In genomic region chr11:105280456-105280855, GRCm38 (mm10) we compare ENCODE assay signal across 32 mouse cellular contexts. TPM values are rescaled to one million over a fixed set of nuclear protein-coding genes. Genes with fewer than 3 reads are reported as not detected.
"Had no signal": no experiment of that assay in that cellular context is flagged by ENCODE, and none has a peak within 500 bp of the region (broad histone marks: within the 10 kb centered on the region; RNA-seq: fewer than 3 reads in every experiment).

No protein-coding gene starts in this region.

- H3K27me3 ChIP-seq: limb, embryonic 12.5 days; limb, embryonic 13.5 days; limb, embryonic 15.5 days; liver, embryonic 12.5 days; liver, embryonic 13.5 days; liver, embryonic 15.5 days; lung, embryonic 15.5 days; megakaryocyte, embryonic 14.5 days; midbrain, embryonic 12.5 days; midbrain, embryonic 13.5 days; midbrain, embryonic 15.5 days had no signal

- DNase-seq: left cerebral cortex, postnatal 4 days; liver; liver, embryonic 13.5 days; liver, postnatal 0 days; lung, adult 18-20 months; lung, adult 2 months; lung, embryonic 14.5 days; lung, postnatal 10 days; lung, postnatal 14 days; lung, postnatal 4 days; midbrain, embryonic 14.5 days had no signal

- H3K4me2 ChIP-seq: limb, embryonic 12.5 days; limb, embryonic 13.5 days; limb, embryonic 15.5 days; liver, embryonic 12.5 days; liver, embryonic 13.5 days; liver, embryonic 15.5 days; lung, embryonic 14.5 days; lung, embryonic 15.5 days; midbrain, embryonic 11.5 days; midbrain, embryonic 12.5 days; midbrain, embryonic 13.5 days; midbrain, embryonic 15.5 days had no signal

- H3K4me1 ChIP-seq: liver, embryonic 12.5 days; liver, embryonic 13.5 days; megakaryocyte, embryonic 14.5 days; midbrain, embryonic 12.5 days; midbrain, embryonic 13.5 days; midbrain, embryonic 15.5 days had no signal

- H3K4me3 ChIP-seq: left cerebral cortex, adult 2 months; limb, embryonic 10.5 days; limb, embryonic 12.5 days; limb, embryonic 13.5 days; limb, embryonic 15.5 days; liver, embryonic 12.5 days; liver, embryonic 13.5 days; liver, embryonic 15.5 days; lung, embryonic 15.5 days; megakaryocyte, embryonic 14.5 days; midbrain, embryonic 10.5 days; midbrain, embryonic 12.5 days; midbrain, embryonic 13.5 days; midbrain, embryonic 15.5 days; myocyte had no signal

- H3K27ac ChIP-seq: limb, embryonic 10.5 days; limb, embryonic 13.5 days; liver, embryonic 12.5 days; liver, embryonic 13.5 days; liver, embryonic 14.5 days; liver, embryonic 15.5 days; lung, embryonic 15.5 days; macrophage; midbrain, embryonic 10.5 days; midbrain, embryonic 12.5 days; midbrain, embryonic 13.5 days; midbrain, embryonic 15.5 days had no signal

- ATAC-seq: liver, embryonic 12.5 days; lung, postnatal 0 days; midbrain, embryonic 13.5 days; midbrain, embryonic 15.5 days; midbrain, embryonic 16.5 days had no signal

- H3K9ac ChIP-seq: limb, embryonic 12.5 days; limb, embryonic 13.5 days; limb, embryonic 15.5 days; liver, embryonic 12.5 days; liver, embryonic 13.5 days; liver, embryonic 14.5 days; liver, embryonic 15.5 days; liver, postnatal 0 days; lung, embryonic 14.5 days; lung, embryonic 15.5 days; midbrain, embryonic 12.5 days; midbrain, embryonic 13.5 days; midbrain, embryonic 15.5 days had no signal

- H3K9me3 ChIP-seq: limb, embryonic 10.5 days; limb, embryonic 12.5 days; limb, embryonic 13.5 days; limb, embryonic 15.5 days; liver, embryonic 12.5 days; liver, embryonic 13.5 days; liver, embryonic 15.5 days; lung, embryonic 15.5 days; megakaryocyte, embryonic 14.5 days; midbrain, embryonic 10.5 days; midbrain, embryonic 12.5 days; midbrain, embryonic 13.5 days; midbrain, embryonic 15.5 days had no signal

RNA-seq across cellular contexts. Expression of gene Mrc2, which starts 12.0 kb away (rescaled TPM):
- total RNA-seq: megakaryocyte progenitor cell, adult 5-6 weeks; megakaryocyte-erythroid progenitor cell, adult 5-6 weeks had no signal
- polyA plus RNA-seq: macrophage had no signal
